Mouse (Mus musculus): ENCODE results near the gene Kank3. TPM values are rescaled to one million over a fixed set of nuclear protein-coding genes. Genes with fewer than 3 reads are reported as not detected.

Gene Kank3
- polyA plus RNA-seq (2015; fragmentation: Nextera tagmentation; extraction: Ambion mirVana) = 49.0 and 52.6 TPM in 2 replicates

- Histone ChIP-seq H3K27ac (ENCODE audit: low read length) (no peak within 1 kb of the TSS), H3K4me1 (ENCODE audit: control insufficient read depth, insufficient read depth, low read length) (no peaks in the 10 kb centered on the region), H3K36me3 (ENCODE audit: control insufficient read depth, insufficient read depth, low read length) (no peaks in the 10 kb centered on the region), H3K9me3 (replicated peaks; ENCODE audit: control insufficient read depth, low read length, poor library complexity, severe bottlenecking) (no peaks in the 10 kb centered on the region), H3K4me2 (ENCODE audit: low read length) (peak within 1 kb of the TSS; percentile 69), H3K27me3 (ENCODE audit: control insufficient read depth, insufficient read depth, low read depth, low read length) (no peaks in the 10 kb centered on the region; the same call in 1 of the 2 replicates), H3K9ac (ENCODE audit: low read depth, low read length) (peak within 1 kb of the TSS; percentile 58), H3K4me3 (ENCODE audit: low read depth, low read length) (peak within 1 kb of the TSS; percentile 41)
- WGBS = 2% methylated on average over 36 of the region's 36 CpGs
- peak; percentile 98 for ATAC-seq
Observed at GRCm38 (mm10) chr17:33810334-33811141, at the start of gene Kank3. Kank3 (plus strand) TSS chr17:33810519.

- Histone ChIP-seq H3K27ac (ENCODE audit: low read length) (no peak overlapping the region), H3K4me1 (ENCODE audit: control insufficient read depth, insufficient read depth, low read length) (no peaks in the 10 kb centered on the region), H3K36me3 (ENCODE audit: control insufficient read depth, insufficient read depth, low read length) (no peaks in the 10 kb centered on the region), H3K27me3 (ENCODE audit: control insufficient read depth, insufficient read depth, low read depth, low read length) (no peaks in the 10 kb centered on the region), H3K4me2 (ENCODE audit: low read length) (no peak overlapping the region), H3K9ac (ENCODE audit: low read depth, low read length) (no peak overlapping the region), H3K4me3 (ENCODE audit: low read depth, low read length) (no peak overlapping the region), H3K9me3 (replicated peaks; ENCODE audit: control insufficient read depth, low read length, poor library complexity, severe bottlenecking) (no peaks in the 10 kb centered on the region)
- no peak for ATAC-seq
- WGBS = 73% methylated on average over 3 of the region's 3 CpGs
Observed at GRCm38 (mm10) chr17:33766389-33766788, 43.9 kb upstream of the Kank3 start.

- Histone ChIP-seq H3K9me3 (replicated peaks; ENCODE audit: control insufficient read depth, low read length, poor library complexity, severe bottlenecking) (no peaks in the 10 kb centered on the region), H3K27ac (ENCODE audit: low read length) (no peak overlapping the region), H3K4me3 (ENCODE audit: low read depth, low read length) (no peak overlapping the region), H3K9ac (ENCODE audit: low read depth, low read length) (no peak overlapping the region), H3K4me2 (ENCODE audit: low read length) (no peak overlapping the region), H3K36me3 (ENCODE audit: control insufficient read depth, insufficient read depth, low read length) (no peaks in the 10 kb centered on the region), H3K27me3 (ENCODE audit: control insufficient read depth, insufficient read depth, low read depth, low read length) (no peaks in the 10 kb centered on the region), H3K4me1 (ENCODE audit: control insufficient read depth, insufficient read depth, low read length) (no peaks in the 10 kb centered on the region)
- no peak for ATAC-seq
- WGBS = 94% methylated on average over 4 of the region's 4 CpGs
Observed at GRCm38 (mm10) chr17:33771617-33772016, 38.7 kb upstream of the Kank3 start.

- no peaks in the 10 kb centered on the region for H3K9me3 ChIP-seq (replicated peaks; ENCODE audit: control insufficient read depth, low read length, poor library complexity, severe bottlenecking)
- no peak overlapping the region for H3K27ac ChIP-seq (ENCODE audit: low read length)
- H3K9ac ChIP-seq (ENCODE audit: low read depth, low read length) = no peak overlapping the region
- H3K4me3 ChIP-seq (ENCODE audit: low read depth, low read length) = no peak overlapping the region
- no peak for ATAC-seq
- no peaks in the 10 kb centered on the region for H3K27me3 ChIP-seq (ENCODE audit: control insufficient read depth, insufficient read depth, low read depth, low read length)
- WGBS = 85% methylated on average over 6 of the region's 6 CpGs
- no peak overlapping the region for H3K4me2 ChIP-seq (ENCODE audit: low read length)
- no peaks in the 10 kb centered on the region for H3K36me3 ChIP-seq (ENCODE audit: control insufficient read depth, insufficient read depth, low read length)
- no peaks in the 10 kb centered on the region for H3K4me1 ChIP-seq (ENCODE audit: control insufficient read depth, insufficient read depth, low read length)
Observed at GRCm38 (mm10) chr17:33773426-33773825, 36.9 kb upstream of the Kank3 start.

DNA sequence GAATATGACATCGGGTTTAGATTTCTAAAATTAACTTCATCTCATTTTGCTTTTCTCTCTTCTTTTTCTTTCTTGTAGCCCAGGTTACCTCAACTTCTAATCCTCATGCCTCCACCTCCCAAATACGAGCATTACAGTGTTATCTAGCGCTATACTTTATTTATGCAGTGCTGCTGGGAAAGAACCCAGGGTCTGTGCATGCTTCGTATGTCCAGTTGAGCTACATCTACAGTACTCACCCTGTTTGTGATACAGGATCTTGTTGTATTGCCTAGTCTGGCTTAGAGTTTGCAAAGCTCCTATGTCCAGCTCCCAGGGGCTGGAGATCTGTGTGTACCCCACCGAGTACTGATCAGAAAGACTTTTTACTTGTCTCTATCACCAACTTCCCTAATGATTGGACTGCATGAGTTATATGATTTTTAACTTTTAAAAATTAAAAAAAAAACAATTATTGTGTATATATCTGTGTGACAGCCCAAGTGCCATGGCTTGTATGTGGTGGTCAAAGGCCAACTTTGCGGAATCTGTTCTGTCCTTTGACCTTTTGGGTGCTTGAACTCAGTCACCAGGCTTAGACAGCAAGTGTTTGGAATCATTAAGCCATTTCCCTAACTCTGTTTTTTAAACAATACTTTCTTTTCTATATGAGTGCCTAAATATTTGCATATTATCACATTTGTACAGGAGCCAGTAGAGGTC is 36.3 kb upstream of the Kank3 start:
- Histone ChIP-seq H3K9ac (ENCODE audit: low read depth, low read length) (no peak overlapping the region), H3K4me1 (ENCODE audit: control insufficient read depth, insufficient read depth, low read length) (no peaks in the 10 kb centered on the region), H3K27me3 (ENCODE audit: control insufficient read depth, insufficient read depth, low read depth, low read length) (no peaks in the 10 kb centered on the region), H3K4me3 (ENCODE audit: low read depth, low read length) (no peak overlapping the region), H3K36me3 (ENCODE audit: control insufficient read depth, insufficient read depth, low read length) (no peaks in the 10 kb centered on the region), H3K9me3 (replicated peaks; ENCODE audit: control insufficient read depth, low read length, poor library complexity, severe bottlenecking) (no peaks in the 10 kb centered on the region), H3K4me2 (ENCODE audit: low read length) (no peak overlapping the region), H3K27ac (ENCODE audit: low read length) (no peak overlapping the region)
- no peak for ATAC-seq
- WGBS = 90% methylated on average over 6 of the region's 6 CpGs

GRCm38 (mm10) chr17:33774573-33775155 is 35.7 kb upstream of the Kank3 start:
- H3K4me1 ChIP-seq (ENCODE audit: control insufficient read depth, insufficient read depth, low read length) = no peaks in the 10 kb centered on the region
- H3K4me2 ChIP-seq (ENCODE audit: low read length) = no peak overlapping the region
- 90% methylated on average over 8 of the region's 8 CpGs for WGBS
- no peak overlapping the region for H3K4me3 ChIP-seq (ENCODE audit: low read depth, low read length)
- no peak overlapping the region for H3K9ac ChIP-seq (ENCODE audit: low read depth, low read length)
- H3K27me3 ChIP-seq (ENCODE audit: control insufficient read depth, insufficient read depth, low read depth, low read length) = no peaks in the 10 kb centered on the region
- no peak overlapping the region for H3K27ac ChIP-seq (ENCODE audit: low read length)
- no peaks in the 10 kb centered on the region for H3K36me3 ChIP-seq (ENCODE audit: control insufficient read depth, insufficient read depth, low read length)
- no peak for ATAC-seq
- no peaks in the 10 kb centered on the region for H3K9me3 ChIP-seq (replicated peaks; ENCODE audit: control insufficient read depth, low read length, poor library complexity, severe bottlenecking)

- no peaks in the 10 kb centered on the region for H3K27me3 ChIP-seq (ENCODE audit: control insufficient read depth, insufficient read depth, low read depth, low read length)
- 94% methylated on average over 4 of the region's 4 CpGs for WGBS
- H3K36me3 ChIP-seq (ENCODE audit: control insufficient read depth, insufficient read depth, low read length) = no peaks in the 10 kb centered on the region
- no peaks in the 10 kb centered on the region for H3K4me1 ChIP-seq (ENCODE audit: control insufficient read depth, insufficient read depth, low read length)
- no peak overlapping the region for H3K4me2 ChIP-seq (ENCODE audit: low read length)
- ATAC-seq = no peak
- no peak overlapping the region for H3K27ac ChIP-seq (ENCODE audit: low read length)
- no peak overlapping the region for H3K9ac ChIP-seq (ENCODE audit: low read depth, low read length)
- H3K4me3 ChIP-seq (ENCODE audit: low read depth, low read length) = no peak overlapping the region
- H3K9me3 ChIP-seq (replicated peaks; ENCODE audit: control insufficient read depth, low read length, poor library complexity, severe bottlenecking) = no peaks in the 10 kb centered on the region
Observed at GRCm38 (mm10) chr17:33775287-33775686, 35.0 kb upstream of the Kank3 start.

DNA sequence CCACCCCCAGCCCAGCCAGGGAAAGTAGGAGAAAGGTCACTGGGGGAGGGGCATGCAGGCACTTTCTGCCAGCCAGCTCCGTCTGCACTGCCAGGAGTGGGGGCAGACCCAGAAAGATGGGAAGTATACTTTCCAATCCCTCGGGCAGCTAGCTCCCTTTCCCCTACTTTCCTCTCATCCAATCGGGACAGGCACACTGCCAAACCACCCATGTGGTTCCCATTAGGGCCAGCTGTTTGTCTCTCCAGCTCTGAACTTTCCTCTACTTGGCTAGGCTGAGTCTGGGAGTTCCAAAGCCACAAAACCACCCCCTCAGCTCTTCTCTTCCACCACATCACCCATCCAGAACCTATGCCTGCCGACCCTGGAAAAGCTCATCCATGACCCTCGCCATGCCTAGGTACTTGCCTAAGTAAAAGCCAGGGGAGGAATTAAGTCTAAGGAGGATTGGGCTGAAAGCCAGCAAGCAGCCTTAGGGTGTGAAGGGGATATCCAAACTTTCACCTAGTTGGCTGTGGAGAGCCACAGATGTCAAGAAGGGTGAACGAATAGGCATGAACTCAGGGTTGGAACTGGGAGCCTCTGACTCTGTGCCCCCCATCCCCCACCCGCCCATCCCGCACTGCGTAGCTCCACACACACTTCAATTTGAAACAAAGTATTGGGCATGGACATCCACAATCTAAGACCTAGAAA is 30.9 kb upstream of the Kank3 start:
- no peak overlapping the region for H3K9ac ChIP-seq (ENCODE audit: low read depth, low read length)
- H3K36me3 ChIP-seq (ENCODE audit: control insufficient read depth, insufficient read depth, low read length) = no peaks in the 10 kb centered on the region
- 66% methylated on average over 8 of the region's 9 CpGs for WGBS
- ATAC-seq = peak; percentile 75
- H3K9me3 ChIP-seq (replicated peaks; ENCODE audit: control insufficient read depth, low read length, poor library complexity, severe bottlenecking) = no peaks in the 10 kb centered on the region
- peaks cover 12% of the 10 kb centered on the region; the same call in 1 of the 2 replicates for H3K4me1 ChIP-seq (ENCODE audit: control insufficient read depth, insufficient read depth, low read length)
- peak overlapping the region; percentile 35 for H3K4me2 ChIP-seq (ENCODE audit: low read length)
- no peak overlapping the region for H3K4me3 ChIP-seq (ENCODE audit: low read depth, low read length)
- peak overlapping the region; percentile 60; the same call in 1 of the 2 replicates for H3K27ac ChIP-seq (ENCODE audit: low read length)
- no peaks in the 10 kb centered on the region for H3K27me3 ChIP-seq (ENCODE audit: control insufficient read depth, insufficient read depth, low read depth, low read length)

Measured in midbrain, embryonic 16.5 days (tissue).